Mouse (Mus musculus) kidney, adult 9 months (tissue): ENCODE data around the gene Ptprt.

Experiments
- DNase-seq: peaks from one replicate; pipeline ENCODE4 v3.0.0; 2022

Ptprt gene

DNA sequence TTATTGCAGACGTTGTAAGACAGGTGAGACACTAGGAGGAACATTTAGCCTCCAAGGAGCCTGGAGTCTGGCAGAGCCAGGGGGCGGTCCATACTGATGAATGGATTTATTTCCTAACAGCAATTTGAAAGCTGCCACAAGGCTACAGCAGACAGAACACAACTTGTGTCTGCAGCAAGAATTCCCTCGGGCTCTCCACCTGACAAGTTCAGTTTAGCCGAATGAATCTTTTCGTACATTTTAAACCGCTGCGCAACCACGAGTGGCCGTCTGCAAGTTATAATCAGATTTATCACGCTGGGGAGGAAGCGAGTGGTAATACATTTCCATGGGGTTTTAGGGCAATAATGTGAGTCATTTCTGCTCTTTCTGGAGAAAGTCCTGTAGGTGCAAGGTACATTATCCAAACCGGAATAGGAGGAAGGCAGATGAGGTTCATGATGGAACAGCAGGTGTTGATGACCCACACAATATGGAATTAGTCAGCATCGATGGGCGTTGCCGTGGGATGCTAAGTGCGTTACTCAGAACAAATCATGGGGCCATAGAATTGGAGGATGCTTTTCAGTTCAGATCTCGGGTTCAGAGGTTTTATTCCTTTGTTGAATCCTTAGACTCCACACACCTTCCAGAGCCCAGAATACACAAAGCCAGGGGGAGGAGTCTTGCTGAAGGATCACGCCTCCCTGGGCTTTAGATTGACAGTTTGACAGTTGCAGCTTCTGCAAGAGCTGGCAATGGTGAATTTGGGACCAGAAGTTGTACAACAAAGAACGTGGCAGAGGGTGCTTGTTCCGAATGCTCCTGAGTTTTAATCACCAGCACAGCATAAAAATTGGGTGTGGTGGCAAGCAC is 478.1 kb downstream of the Ptprt start:
- DNase-seq: no peak

DNA sequence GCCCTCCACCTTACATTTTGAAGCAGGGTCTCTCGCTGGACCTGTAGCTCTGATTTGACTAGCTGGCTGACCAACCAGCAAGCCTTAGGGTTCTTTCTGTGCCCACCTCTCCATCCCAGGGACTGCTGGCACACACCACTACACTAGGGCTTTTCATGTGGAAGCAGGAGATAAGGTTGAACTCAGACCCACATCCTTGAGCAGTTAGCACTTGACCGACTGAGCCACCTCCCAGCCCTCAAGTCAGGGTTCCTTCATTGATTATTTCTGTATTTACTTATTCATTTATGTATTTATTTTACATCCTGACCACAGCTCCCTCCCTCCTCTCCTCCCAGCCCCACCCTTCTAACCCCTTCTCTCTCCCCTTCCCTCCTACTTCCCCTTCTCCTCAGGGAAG is 479.1 kb downstream of the Ptprt start:
- no peak for DNase-seq

DNA sequence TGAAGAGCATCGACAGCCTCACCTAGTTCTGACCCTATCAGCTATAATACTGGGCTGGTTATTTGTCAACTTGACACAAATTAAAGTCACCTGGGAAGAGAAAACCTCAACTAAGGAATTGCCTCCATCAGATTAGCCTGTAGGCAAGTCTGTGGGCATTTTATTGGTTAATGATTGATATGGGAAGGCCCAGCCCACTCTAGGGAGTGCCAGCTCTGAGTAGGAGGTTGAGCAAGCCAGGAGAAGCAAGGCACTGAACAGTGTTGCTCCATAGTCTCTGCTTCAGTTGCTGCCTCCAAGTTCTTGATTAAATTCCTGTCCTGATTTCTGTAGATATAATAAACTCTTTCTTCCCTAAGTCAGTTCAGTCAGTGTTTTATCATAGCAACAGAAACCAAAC is 488.4 kb downstream of the Ptprt start:
- peak; percentile 50 for DNase-seq

DNA sequence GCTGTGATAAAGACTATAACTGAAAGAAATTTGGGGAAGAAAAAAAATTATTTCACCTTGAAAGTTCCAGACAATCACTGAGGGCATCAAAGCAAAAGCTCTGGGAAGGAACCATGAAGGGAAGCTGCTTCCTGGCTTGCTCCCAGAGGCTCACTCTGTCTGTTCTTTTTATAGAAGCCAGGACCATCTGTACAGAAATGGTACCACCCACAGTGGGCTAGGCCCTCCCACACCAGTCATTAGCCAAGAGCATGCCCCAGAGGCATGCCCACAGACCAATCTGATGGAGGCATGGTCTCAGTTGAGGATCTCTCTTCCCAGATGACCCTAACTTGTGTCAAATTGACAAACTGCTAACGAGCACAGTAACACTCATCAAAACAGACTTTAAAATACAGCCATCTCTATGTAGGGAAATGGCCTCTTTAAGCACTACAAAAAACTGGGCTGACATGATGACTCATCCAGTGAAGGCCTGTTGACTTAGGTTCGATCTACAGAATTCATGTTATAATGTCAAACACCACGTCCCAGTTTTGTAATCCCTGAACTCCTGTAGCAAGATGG is 519.0 kb downstream of the Ptprt start:
- no peak for DNase-seq

DNA sequence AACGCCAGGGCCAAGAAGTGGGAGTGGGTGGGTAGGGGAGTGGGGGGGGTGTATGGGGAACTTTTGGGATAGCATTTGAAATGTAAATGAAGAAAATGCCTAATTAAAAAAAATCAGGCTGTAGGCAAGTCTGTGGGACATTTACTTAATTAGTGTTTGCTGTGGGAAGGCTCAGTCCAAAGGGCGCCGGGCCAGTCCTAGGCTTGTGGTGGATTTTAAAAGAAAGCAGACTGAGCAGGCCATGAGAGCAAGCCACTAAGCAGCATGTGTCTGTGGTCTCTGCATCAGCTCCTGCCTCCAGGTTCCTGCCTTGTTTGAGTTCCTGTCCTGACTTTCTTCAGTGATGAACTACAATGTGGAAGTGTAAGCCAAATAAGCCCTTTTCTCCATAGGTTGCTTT is 524.8 kb downstream of the Ptprt start:
- peak; percentile 64 for DNase-seq

DNA sequence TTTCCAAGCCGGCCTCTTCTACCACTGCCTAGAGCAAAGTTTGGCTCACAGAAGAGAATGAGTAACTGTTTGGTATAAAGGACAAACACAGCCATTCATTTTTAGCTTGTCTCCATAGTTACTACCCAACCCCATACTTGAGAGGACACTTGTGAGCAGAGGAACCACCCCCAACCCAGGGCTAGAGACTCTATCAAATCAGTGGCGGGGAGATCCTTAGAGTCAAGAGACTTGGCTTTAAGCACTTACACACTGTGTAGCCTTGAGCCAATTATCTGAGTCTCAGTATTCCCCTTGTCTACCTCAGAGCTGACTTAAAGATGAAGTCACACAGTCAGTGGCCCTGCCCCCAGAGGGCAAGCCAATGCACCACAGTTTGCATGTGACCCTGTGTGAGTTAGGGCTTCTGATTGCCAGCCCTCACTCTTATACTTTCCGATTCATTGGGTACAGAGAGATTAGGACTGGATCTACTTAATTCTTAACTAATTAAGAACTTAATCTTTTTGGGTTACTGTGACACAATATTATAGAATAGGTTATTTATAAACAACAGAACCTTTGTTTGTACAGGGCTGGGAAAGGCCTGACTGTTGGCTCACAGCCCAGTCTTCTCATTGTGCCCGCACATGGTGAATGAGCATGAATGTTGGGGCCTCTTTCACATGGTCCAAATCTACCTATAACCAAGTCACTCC is 529.2 kb downstream of the Ptprt start:
- DNase-seq: peak; percentile 71

DNA sequence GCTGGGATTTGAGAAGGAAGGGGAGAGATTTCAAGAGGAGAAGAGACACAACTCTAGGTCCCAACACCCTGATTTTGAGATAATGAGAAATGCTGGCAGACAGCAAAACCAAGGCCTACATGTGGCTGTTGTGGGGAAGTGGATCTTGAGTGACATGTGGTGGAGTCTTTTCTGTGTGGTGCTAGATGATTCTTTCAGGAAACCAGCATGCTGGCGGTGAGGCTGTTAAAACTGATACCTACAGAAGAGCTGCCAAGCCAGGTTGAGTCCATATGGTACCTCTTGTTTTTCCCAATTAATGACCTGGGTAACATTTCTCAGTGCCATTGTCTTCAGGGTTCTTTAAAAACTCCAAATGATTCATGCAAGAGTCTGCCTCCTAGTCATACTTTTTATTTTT is 531.1 kb downstream of the Ptprt start:
- no peak for DNase-seq

DNA sequence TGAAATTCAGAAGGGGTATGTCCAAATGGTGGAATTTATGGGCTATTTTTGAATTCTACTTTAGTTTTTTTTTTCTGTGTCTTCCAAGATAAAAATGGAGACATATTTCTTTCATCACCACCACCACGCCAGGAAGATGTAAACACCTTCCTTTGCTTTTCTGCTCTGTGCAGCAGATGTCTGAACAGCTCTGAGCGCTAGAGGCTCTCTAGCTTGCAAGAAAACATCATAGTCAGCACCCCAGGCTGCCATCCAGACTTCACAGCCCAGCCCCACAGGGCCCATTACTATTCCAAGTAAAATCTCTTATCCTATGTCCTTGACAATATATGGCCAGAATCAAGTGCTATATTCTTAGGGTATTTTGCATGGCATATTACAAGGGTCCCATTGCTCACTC is 542.9 kb downstream of the Ptprt start:
- no peak for DNase-seq

DNA sequence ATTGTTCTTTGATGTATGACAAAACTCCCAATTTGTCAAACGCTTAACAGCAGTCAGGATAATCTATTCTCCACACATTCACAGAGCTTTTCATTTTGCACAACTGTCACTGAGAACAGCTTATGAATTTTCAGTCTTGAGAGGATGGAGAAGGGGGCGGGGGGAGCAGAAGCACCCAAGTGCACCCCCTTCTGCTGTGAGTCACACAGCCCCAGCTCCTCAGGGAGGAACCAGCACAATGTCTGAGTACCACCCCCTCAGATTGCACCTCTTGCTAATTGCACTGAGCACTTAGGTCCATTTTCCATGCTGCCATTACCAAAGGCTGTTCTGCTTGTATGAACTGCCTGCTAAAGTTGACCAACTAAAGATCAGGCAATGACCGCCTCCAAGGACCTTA is 578.6 kb downstream of the Ptprt start:
- no peak for DNase-seq

DNA sequence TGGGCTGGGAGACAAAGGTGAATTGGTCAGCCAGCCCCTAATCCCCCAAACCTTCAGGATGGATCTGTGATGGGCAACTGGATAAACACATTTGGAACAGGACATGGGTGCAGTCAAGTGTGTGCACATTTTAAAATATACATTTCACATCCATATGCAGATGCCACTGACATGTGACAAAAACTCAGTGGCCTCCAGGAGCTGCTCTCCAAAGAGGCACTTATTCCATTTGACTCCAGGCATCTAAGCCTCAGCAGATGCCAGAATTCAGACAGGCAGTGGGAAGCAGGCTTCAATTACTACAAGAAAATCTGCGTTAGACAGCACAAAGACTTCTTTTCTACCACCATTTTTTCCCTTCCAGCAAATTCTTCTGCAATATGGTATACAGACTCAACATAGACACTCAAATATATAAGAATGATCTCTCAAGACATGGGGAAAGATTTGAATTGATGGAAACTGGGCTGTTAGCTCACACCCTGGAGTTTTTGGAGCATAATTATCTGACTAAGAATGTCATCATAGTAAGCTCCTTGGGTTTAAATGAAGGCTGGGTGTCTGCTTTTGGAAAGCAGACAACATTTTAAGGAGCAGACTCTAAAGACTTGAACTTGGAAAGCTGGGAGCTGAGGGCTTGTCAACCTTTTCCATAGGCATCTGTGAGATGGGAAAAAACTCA is 580.1 kb downstream of the Ptprt start:
- no peak for DNase-seq

DNA sequence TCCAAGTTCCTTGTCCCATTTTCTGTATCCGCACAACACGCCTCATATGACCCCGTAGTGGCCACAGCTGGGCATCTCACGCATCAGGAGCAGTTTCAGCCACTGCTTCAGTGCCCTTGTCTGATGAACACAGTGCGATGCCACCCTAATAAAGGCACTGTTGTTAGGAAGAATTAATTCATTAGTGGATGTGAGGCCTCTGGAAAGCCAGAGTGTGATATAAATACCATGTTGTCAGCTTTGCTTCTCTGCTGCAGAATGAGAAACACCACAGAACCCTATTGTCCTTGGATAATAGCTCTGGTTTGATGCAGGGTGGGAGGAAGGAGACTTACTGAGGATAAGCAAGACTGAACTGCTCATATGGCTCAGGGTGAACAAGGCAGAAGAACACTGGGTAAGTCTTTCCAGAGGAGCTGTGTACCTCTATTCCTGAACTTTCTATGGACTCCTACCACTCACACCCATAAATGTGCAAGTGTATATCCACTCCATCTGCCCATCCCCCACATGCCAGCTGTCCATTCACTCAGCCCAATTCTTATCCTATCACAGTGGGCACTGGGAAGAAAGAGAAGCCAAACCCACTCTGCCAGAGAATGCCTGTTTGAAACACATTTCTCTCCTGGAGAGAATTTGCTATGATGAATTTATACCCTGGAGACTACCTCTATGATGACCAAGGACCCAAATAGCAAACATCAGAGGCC is 582.2 kb downstream of the Ptprt start:
- no peak for DNase-seq

DNA sequence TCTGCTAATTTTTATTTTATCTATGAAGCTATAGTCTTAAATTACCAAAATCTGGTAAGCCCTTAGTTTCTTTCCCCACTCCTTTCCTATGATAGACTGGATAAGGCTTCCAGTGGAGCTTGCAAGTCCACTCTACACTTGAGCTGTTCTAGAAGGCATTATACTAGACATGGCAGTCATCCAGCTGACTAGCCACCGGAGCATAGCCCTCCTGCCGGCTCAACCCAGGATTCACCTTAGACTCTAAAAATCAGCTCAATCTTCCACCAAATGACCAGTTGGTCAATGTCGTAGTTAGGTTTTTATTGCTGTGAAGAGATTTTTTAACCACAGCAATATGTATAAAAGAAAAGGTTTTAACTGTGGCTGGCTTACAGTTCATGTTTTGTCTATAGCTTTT is 608.1 kb downstream of the Ptprt start:
- peak; percentile 66 for DNase-seq

DNA sequence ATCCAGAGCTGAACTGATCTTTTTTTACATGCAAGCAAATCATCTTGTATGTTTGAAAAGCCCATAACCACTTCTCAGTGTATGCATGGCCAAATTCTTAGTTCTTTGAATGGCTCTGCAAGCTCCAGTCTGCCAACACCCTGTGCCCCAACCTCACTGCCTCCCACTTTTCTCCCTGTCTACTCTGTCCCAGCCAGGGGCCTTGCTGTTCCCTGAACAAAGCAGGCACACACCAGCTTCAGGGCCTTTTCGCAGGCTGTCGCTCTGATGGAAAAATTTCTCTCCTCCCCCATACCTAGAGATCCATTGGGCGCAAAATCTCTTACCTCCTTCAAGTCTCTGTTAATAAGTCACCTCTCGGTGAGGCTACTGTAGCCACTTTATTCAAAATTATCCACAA is 610.7 kb downstream of the Ptprt start:
- peak; percentile 24 for DNase-seq

DNA sequence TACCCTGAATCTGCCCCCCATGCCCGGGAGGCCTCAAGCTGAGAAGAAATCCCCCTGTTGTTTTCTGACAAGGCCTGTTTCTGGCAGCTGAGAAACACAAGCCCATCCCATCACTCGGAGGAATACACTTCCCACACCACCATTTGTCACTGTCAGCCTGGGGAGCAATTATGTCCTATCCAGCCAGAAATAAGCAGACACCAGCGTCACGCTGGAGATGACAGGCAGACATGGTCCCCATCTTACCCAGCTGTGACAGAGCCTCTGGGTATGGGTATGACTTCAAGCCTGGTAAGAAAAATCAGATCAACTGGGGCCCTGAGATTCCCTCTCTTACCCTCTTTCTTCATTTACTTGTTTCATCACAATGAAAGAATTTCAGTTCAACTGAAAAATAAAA is 625.3 kb downstream of the Ptprt start:
- DNase-seq: no peak

DNA sequence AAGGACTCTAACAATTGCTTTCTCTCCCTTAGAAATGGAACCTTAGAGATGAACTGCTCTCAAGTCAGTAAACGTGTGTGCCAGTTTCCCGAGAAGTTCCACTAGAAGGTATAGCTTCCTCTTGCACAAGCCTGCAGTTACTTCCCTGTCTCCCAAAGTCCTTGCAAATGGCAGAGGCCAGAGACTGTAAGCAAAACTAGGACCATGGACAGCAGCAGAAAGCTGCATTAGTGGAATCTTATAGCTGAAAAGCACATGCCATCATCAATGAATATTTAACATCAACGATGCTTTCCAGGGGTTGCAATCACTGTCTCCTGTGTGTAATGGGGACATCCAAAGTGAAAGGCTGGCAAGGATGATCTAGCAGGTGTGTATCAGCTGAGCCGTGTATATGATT is 629.3 kb downstream of the Ptprt start:
- DNase-seq: no peak

DNA sequence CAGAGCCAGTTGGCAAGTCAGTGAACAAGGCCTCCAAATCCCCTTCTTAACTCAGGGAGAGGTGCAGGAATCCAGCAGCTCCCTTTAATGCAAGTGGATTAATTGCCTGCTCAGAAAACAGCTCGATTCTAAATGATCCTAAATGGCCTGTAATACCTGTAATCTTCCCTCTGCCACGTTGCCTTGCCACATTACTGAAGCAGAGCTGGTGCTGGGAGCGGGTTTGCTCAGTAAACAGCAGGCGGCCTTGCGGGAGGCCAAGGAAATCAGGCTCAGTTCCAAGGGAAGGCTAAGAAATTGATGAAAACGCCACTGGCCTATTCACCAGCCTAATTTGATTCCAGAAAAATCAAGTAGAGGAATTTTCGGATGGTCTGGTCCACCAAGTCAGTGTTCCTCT is 659.9 kb downstream of the Ptprt start:
- DNase-seq: no peak

DNA sequence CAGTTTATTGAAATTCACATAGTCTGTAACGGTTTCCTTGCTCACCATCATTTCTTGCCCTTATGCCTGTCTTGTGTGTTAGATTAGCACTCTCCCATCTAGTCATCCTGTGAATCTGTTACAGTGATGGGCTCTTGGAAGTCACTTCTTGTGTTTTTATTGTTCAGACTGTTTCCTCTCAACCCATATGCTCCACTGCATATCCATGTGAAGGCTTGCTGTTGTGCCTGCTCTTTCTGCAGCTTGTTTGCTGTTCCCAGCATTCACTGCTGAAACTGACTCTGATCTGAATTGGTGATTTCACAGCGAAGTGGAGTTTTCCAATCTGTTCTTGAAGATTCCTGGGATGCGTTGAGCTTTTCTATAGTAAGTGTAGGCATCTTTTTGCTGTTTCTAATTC is 678.6 kb downstream of the Ptprt start:
- DNase-seq: no peak

DNA sequence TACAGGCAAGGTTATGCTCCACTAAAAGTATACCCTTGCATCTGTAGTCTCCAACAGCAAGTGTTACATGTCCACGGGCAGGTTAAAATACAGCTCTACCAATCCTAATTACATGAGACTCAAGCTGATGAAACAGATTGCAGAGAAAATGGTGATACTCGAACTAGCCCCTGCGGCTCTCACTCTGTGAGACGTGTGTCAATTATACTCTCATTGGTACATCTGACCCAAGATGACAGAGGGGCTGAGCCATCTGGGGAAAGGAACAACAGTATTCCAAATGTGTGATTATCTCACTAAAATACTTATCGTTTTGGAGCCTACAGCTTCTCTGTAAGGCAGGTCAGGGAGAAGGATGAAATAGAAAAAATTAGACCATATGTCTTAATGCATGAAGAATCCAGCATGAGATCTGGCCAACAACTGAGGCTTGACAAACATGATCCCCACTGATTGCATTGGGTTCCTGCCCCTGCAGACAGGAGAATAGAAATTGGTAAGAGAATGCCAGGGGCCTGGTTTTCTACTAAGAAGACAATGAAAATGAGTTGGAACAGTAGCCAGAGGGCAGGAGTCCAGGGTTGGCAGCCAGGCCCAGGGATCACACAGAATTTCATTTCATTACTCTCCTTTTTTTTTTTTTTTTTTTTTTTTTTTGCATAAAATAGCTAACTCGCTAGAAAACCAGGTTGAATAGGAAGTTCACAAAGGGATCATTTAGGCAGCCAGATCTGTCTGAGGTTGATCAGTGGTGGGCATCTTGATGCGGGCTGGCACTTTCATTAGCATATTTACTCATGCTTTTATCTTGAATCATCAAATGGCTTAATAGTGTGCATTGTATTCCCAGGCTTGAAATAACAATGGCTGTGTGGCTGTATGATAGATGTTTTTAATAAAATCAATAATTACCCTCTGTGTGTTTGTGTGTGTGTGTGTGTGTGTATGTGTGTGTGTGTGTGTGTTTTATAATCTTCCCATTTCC is 699.5 kb downstream of the Ptprt start:
- peak; percentile 34 for DNase-seq

DNA sequence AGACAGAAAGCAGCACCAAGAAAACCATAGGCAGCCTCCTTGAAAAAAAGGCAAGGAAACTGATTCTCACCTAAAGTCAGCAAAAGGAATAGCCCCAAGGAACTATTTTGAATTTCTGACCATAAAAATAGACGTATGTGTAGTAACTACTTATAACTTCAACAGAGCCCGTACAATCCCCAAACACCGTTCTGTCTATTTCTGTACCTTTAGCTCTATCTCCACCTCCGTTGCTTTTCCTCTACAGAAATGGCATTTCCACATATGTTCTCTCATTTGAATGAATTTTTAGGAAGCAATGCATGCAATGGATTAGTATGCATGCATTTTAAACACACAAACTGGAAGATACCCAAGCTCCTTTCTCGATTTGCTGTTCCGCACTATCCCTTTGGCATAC is 715.5 kb downstream of the Ptprt start:
- DNase-seq: no peak

DNA sequence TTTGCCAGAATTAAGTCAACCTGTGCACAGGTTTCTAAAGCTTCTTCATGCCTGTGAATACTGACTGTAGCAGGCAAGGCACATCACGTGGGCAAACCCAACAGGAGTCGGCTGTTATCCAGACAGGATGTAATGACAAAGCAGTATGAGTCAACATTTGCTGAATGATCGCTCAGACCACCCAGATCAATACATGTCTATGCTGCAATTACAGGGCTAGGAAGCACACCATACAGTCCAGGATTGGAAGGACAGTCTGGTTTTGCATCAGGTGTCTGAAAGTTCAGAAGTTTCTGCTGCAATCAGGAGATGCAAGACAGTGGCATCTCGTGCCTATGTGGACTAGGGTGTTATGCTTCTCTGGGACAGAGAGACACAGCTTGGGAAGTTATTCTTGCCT is 716.3 kb downstream of the Ptprt start:
- DNase-seq: no peak

DNA sequence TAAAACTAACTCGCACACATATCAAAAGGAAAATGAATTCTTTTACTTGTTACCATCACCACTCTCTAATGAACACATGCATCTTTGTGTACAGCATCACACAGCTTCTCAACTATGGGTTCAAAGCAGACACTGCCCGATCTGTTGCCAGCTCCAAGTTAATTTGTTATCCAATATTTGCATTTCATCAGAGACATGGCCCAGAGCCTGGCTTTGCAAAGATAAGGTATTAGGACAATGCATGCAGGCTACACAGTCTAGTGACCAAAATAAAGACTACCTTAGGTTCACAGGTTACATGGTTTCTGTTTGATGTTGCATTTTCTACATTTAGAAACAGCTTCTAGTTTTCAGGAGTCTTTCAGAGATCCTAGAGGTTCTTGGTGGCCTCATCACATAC is 719.0 kb downstream of the Ptprt start:
- DNase-seq: no peak

DNA sequence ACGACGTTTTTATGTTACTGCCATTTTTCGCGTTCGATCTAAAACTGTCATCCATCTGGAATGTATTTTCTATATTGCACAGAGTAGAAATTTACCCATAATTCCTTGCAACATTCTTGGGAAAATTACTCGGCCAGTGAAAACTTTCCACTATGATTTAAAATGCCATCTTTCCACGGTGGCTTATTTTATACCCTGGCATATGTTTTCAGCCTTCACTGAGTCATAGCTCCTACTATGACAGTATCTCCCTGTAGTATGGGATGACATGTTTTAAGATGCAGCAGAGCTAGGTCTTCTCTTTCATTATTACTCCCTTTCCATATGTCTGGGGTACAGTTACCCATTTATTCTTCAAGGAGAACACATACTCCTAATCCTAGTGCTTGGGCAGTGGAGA is 753.7 kb downstream of the Ptprt start:
- DNase-seq: no peak
